Mouse (Mus musculus) forebrain, embryonic 11.5 days (tissue): Measurements from ENCODE around the gene Slc17a4. TPM values are rescaled to one million over a fixed set of nuclear protein-coding genes. Genes with fewer than 3 reads are reported as not detected.

Source experiments
- ATAC-seq: fragments of 200-750 bp; cut with Nextera tagmentation; replicated peaks from 2 replicates; pipeline ENCODE4 v1.8.0; 2017; ENCODE audit warnings: moderate TSS enrichment; ENCODE audit not compliant: low FRiP score
- DNase-seq: peaks from one replicate; pipeline ENCODE4 v3.0.0-alpha.2; 2017; ENCODE audit warnings: low spot score
- H3K27ac ChIP-seq: fragments of 300-500 bp; sonication (generic); 2 replicates; pipeline ENCODE4 v1.5.1; 2014; ENCODE audit warnings: low read depth, low read length
- H3K27me3 ChIP-seq: fragments of 300-500 bp; sonication (generic); 2 replicates; pipeline ENCODE4 v1.6.1; 2014; ENCODE audit warnings: mild to moderate bottlenecking, low read length, mixed read lengths; ENCODE audit not compliant: control insufficient read depth, insufficient read depth
- H3K36me3 ChIP-seq: fragments of 300-500 bp; sonication (generic); 2 replicates; pipeline ENCODE4 v1.6.1; 2014; ENCODE audit warnings: mild to moderate bottlenecking, low read length, moderate library complexity, mixed read lengths; ENCODE audit not compliant: control insufficient read depth, insufficient read depth
- H3K4me1 ChIP-seq: fragments of 300-500 bp; sonication (generic); replicated peaks from 2 replicates; pipeline ENCODE4 v1.6.1; 2014; ENCODE audit warnings: low read length, mixed read lengths; ENCODE audit not compliant: control insufficient read depth, insufficient read depth
- H3K4me2 ChIP-seq: fragments of 300-500 bp; sonication (generic); 2 replicates; pipeline ENCODE4 v1.6.1; 2014; ENCODE audit warnings: low read depth, mild to moderate bottlenecking, low read length, moderate library complexity, mixed read lengths; ENCODE audit not compliant: severe bottlenecking
- H3K4me3 ChIP-seq: fragments of 300-500 bp; sonication (generic); 2 replicates; pipeline ENCODE4 v1.5.1; 2014; ENCODE audit warnings: low read depth, low read length
- H3K9ac ChIP-seq: fragments of 300-500 bp; sonication (generic); 2 replicates; pipeline ENCODE4 v1.6.1; 2014; ENCODE audit warnings: low read length
- H3K9me3 ChIP-seq: fragments of 300-500 bp; sonication (generic); 2 replicates; pipeline ENCODE4 v1.6.1; 2016; ENCODE audit warnings: low read length, mixed read lengths; ENCODE audit not compliant: control insufficient read depth
- WGBS: fragments of 180-500 bp; shearing (Covaris S2); extraction: QIAGEN DNeasy Blood & Tissue Kit; methylation state at CpG from one replicate; pipeline ENCODE4 v1.1.7; 2014; 5-methylcytosine and 5-hydroxymethylcytosine counted together
- polyA plus RNA-seq: library from polyadenylated mRNA; unstranded; fragments of >200 nt; fragmentation: Nextera tagmentation; extraction: Ambion mirVana; gene quantifications from 2 replicates; pipeline ENCODE4 v1.2.1, GENCODE M21; 2014

Gene Slc17a4
- polyA plus RNA-seq, 1 experiment from 2014 or later = not detected

DNA sequence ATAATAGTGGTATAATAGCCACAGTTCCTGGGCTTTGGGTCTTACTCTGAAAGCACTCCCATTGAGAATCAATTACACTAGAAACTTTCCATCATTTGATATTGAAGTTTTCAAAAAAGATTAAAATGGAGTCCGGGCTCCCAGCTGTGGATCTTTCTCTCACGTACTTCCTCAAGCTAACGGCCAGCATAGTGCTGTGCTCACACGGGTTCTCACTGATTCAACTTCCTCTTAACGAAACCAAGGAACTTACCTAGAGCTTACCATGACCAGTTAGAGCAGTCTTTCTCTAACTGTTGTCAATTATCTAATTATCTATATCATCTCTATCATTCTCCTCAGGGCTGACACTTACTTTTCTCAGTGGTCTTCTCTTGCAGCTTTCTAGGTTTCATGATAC is 35.2 kb downstream of the Slc17a4 start:
- Histone ChIP-seq H3K4me3 (no peak overlapping the region), H3K9ac (no peak overlapping the region), H3K4me2 (no peak overlapping the region), H3K9me3 (no peaks in the 10 kb centered on the region), H3K4me1 (no peaks in the 10 kb centered on the region), H3K36me3 (no peaks in the 10 kb centered on the region), H3K27ac (no peak overlapping the region), H3K27me3 (no peaks in the 10 kb centered on the region)
- no peak for DNase-seq
- ATAC-seq = no peak
- 89% methylated on average over 5 of the region's 5 CpGs for WGBS

DNA sequence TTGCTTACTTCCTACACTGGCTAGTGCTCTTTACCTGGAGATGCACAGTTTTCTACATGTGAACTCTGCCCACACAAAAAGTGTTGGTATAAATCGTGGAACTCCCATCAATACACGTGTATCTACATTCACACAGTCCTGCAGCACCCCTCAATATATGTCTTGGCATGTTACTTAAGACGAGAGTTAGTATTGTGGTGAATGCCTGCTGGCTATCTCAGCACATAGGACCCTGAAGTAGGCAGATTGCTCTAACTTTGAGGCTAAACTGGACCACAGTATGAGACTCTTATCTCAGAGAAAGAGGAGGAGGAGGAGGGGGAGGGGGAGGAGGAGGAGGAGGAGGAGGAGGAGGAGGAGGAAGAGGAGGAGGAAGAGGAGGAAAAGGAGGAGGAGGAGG is 35.7 kb downstream of the Slc17a4 start:
- Histone ChIP-seq H3K9me3 (no peaks in the 10 kb centered on the region), H3K4me3 (no peak overlapping the region), H3K36me3 (no peaks in the 10 kb centered on the region), H3K4me1 (no peaks in the 10 kb centered on the region), H3K4me2 (no peak overlapping the region), H3K9ac (no peak overlapping the region), H3K27ac (no peak overlapping the region), H3K27me3 (no peaks in the 10 kb centered on the region)
- DNase-seq (no peak), ATAC-seq (no peak)
- 86% methylated on average over 3 of the region's 3 CpGs for WGBS

DNA sequence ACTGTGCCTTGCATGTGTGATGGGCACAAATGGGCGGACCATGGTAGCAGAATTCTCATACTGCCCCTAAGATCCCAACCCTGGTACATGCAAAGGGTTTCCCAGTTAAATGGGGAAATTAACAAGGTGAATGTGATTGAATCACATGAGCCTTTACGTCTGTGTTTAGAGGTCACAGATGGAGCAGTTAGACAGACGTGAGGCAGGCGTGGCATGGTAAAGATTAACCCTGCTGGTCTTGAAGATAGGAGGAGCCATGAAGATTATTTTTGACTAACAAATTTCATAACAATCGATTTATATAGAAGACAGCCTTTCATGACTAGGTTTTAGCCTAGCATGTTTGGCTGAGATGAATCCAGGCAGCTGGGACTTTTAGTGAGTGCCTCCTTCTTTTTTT is 41.7 kb downstream of the Slc17a4 start:
- Histone ChIP-seq H3K4me3 (no peak overlapping the region), H3K27ac (no peak overlapping the region), H3K36me3 (no peaks in the 10 kb centered on the region), H3K9me3 (no peaks in the 10 kb centered on the region), H3K4me2 (no peak overlapping the region), H3K4me1 (no peaks in the 10 kb centered on the region), H3K9ac (no peak overlapping the region), H3K27me3 (no peaks in the 10 kb centered on the region)
- no peak for DNase-seq
- 85% methylated on average over 5 of the region's 5 CpGs for WGBS
- no peak for ATAC-seq

DNA sequence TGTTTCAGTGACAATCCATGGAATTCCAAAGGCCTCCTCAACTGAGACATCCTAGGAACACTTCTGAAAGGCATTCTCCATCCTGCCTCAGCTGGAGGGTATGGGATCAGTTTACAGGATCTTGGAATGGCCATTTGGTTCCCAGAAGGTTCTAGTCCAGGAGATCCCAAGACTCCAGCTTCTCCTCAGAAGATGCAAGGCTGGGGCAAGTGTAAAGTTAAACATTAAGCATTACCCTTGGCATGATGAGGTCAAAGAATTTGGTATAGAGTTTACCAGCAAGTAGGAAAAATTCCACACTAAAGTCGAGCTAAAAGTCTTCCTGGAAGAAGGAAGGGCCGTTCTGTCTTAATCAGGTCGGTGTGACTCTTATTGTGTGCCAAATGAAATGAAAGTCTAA is 44.8 kb downstream of the Slc17a4 start:
- Histone ChIP-seq H3K27me3 (no peaks in the 10 kb centered on the region), H3K9ac (no peak overlapping the region), H3K4me1 (no peaks in the 10 kb centered on the region), H3K4me3 (no peak overlapping the region), H3K4me2 (no peak overlapping the region), H3K9me3 (no peaks in the 10 kb centered on the region), H3K27ac (no peak overlapping the region), H3K36me3 (no peaks in the 10 kb centered on the region)
- DNase-seq = no peak
- ATAC-seq = no peak
- WGBS = 84% methylated on average over 3 of the region's 3 CpGs

GRCm38 (mm10) chr13:23868790-23869533 is 45.8 kb downstream of the Slc17a4 start:
- H3K9me3 ChIP-seq = no peaks in the 10 kb centered on the region
- H3K4me2 ChIP-seq = no peak overlapping the region
- no peaks in the 10 kb centered on the region for H3K4me1 ChIP-seq
- no peaks in the 10 kb centered on the region for H3K27me3 ChIP-seq
- ATAC-seq (no peak), DNase-seq (no peak)
- H3K9ac ChIP-seq = no peak overlapping the region
- H3K4me3 ChIP-seq = no peak overlapping the region
- no peaks in the 10 kb centered on the region for H3K36me3 ChIP-seq
- 91% methylated on average over 8 of the region's 8 CpGs for WGBS
- no peak overlapping the region for H3K27ac ChIP-seq

- Histone ChIP-seq H3K9ac (no peak within 1 kb of the TSS), H3K4me1 (no peaks in the 10 kb centered on the region), H3K36me3 (no peaks in the 10 kb centered on the region), H3K4me3 (no peak within 1 kb of the TSS), H3K27me3 (no peaks in the 10 kb centered on the region), H3K27ac (no peak within 1 kb of the TSS), H3K4me2 (no peak within 1 kb of the TSS), H3K9me3 (no peaks in the 10 kb centered on the region)
- no peak for ATAC-seq
- DNase-seq = no peak
- 89% methylated on average over 7 of the region's 7 CpGs for WGBS
These were observed 47.4 kb downstream of the Slc17a4 start, which contains the start of gene Slc17a1 for GRCm38 (mm10) chr13:23867405-23867804. Slc17a1 (plus strand) TSS chr13:23867750.

- H3K4me3 ChIP-seq = no peak overlapping the region
- H3K4me2 ChIP-seq = no peak overlapping the region
- no peaks in the 10 kb centered on the region for H3K9me3 ChIP-seq
- ATAC-seq = no peak
- H3K27ac ChIP-seq = no peak overlapping the region
- H3K4me1 ChIP-seq = no peaks in the 10 kb centered on the region
- no peak overlapping the region for H3K9ac ChIP-seq
- DNase-seq = no peak
- H3K36me3 ChIP-seq = no peaks in the 10 kb centered on the region
- no peaks in the 10 kb centered on the region for H3K27me3 ChIP-seq
- WGBS = 90% methylated on average over 6 of the region's 6 CpGs
These were observed 47.8 kb downstream of the Slc17a4 start for GRCm38 (mm10) chr13:23867000-23867399.

GRCm38 (mm10) chr13:23866086-23866710 is 48.6 kb downstream of the Slc17a4 start:
- H3K4me2 ChIP-seq = no peak overlapping the region
- no peaks in the 10 kb centered on the region for H3K36me3 ChIP-seq
- WGBS = 85% methylated on average over 9 of the region's 9 CpGs
- H3K27ac ChIP-seq = no peak overlapping the region
- no peak overlapping the region for H3K9ac ChIP-seq
- H3K4me3 ChIP-seq = no peak overlapping the region
- DNase-seq (no peak), ATAC-seq (no peak)
- H3K9me3 ChIP-seq = no peaks in the 10 kb centered on the region
- no peaks in the 10 kb centered on the region for H3K27me3 ChIP-seq
- no peaks in the 10 kb centered on the region for H3K4me1 ChIP-seq

GRCm38 (mm10) chr13:23864711-23865110 is 50.1 kb downstream of the Slc17a4 start:
- Histone ChIP-seq H3K9me3 (no peaks in the 10 kb centered on the region), H3K4me3 (no peak overlapping the region), H3K27ac (no peak overlapping the region), H3K9ac (no peak overlapping the region), H3K36me3 (no peaks in the 10 kb centered on the region), H3K27me3 (no peaks in the 10 kb centered on the region), H3K4me2 (no peak overlapping the region), H3K4me1 (no peaks in the 10 kb centered on the region)
- DNase-seq = no peak
- WGBS = 91% methylated on average over 9 of the region's 9 CpGs
- ATAC-seq = no peak
